Mouse (Mus musculus): ENCODE data around the gene Cyp2t4. TPM values are rescaled to one million over a fixed set of nuclear protein-coding genes. Genes with fewer than 3 reads are reported as not detected.

Gene Cyp2t4
- total RNA-seq, 2 experiments from 2014 or later: not detected

- DNase-seq: peak; percentile 54
These were observed 31.4 kb downstream of the Cyp2t4 start for GRCm38 (mm10) chr7:27184964-27185363.

GRCm38 (mm10) chr7:27185986-27186385 lies 32.5 kb downstream of the Cyp2t4 start:
- no peak for DNase-seq

DNA sequence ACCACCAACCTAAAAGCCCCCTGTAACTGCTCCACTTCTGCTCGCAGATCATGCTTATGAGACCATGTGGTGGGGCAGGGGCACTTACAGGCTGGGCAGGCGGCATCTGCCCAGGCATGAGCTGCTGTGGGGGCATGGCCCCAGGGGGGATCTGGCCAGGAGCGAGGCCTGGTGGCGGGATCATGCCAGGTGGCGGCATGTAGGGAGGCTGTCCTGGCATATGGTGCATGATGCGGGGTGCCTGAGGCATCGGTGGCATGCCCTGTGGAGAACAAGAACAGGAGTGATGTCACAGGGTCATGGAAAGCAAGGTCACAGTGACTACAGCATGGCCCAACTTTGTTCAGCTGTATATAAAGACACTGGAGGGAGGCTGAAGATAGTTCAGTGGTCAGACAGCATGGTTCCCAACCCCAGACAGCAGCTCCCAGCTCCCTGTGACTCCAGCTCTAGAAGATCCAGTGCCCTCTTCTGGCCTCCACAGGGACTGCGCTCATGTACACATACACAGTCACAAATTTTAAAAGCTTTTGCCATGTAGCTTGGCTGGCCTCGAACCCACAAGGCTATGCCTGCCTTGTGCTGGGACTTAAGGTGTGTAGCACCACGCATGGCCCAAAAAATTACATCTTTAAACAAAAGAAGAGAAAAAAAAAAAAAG lies 35.9 kb downstream of the Cyp2t4 start:
- no peak for DNase-seq

- no peak for DNase-seq
These were observed 38.9 kb downstream of the Cyp2t4 start for GRCm38 (mm10) chr7:27192434-27192833.

DNA sequence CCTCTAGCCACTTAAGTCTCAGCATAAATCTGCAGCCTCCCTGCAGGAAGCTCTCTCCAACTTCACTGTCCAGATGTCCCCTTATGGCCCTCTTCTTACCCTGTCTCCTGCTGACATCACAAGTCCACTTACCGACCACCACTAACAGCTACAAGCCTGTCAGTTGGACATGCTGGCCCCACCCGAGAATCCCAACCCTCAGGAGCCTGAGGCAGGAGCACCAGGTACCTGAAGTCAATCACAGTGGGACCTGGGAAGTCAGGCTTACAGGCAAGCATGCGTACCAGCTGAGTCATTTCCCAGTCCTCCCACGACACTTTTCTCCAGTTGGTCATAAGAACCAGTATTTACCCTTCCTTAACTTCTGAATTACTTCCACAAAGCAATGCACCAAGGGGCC lies 40.2 kb downstream of the Cyp2t4 start:
- DNase-seq: no peak

DNA sequence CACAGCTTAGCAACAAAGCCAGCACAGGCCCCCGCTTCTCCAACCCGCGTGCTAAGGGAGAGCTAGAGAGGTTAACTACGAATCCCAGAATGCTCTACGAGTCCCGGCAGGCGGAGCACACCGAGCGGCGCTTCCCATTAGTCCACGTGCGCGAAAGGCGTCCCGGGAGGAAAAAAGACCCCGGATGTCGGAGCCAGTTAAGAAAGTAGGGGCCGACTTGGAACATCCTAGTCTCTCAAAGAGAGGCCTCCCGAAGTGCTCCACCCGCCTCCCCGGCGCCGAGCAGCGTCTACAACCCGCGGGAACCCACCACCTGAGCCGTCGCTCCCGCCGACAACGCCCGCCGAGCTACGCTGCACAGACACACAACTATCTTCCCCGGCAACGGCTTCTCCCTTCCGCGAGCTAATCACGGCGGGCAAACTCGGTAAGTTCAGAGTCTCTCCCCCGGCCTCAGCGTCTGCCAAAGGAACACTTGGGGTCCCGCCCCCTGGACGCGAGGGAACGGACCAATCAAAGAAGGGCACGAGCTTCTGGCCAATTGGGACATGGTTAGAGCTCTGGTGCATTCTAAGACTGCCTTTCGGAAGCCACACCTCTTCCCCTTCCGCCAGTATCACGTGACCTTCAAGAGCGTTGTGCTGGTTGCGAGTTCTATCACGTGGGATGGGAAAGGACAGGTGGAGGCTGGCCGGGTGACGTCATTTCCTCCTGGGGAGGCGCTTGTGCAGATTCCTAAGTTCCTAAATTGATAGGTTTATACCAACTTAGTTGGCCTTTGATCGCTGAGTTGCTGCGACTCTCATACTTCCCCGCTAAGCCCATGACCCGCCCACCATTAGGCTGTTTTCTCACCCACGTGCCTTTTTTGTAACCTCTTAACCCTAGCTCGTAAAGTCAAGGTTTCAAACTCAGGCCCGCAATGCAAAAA lies 42.4 kb downstream of the Cyp2t4 start, which contains the start of the genes BC024978 and Snrpa:
BC024978 (plus strand) TSS at position 101 of the 931 bp plus-strand sequence.
Snrpa (minus strand) TSS at position 591 of the 931 bp plus-strand sequence.
- DNase-seq: peak; percentile 95

- DNase-seq: no peak
These were observed 43.6 kb downstream of the Cyp2t4 start for GRCm38 (mm10) chr7:27197136-27197535.

- DNase-seq: peak; percentile 38
These were observed 44.1 kb downstream of the Cyp2t4 start for GRCm38 (mm10) chr7:27197634-27198033.

- DNase-seq: no peak
These were observed 44.8 kb downstream of the Cyp2t4 start for GRCm38 (mm10) chr7:27198355-27198754.

- DNase-seq: no peak
These were observed 45.3 kb downstream of the Cyp2t4 start for GRCm38 (mm10) chr7:27198779-27199178.

DNA sequence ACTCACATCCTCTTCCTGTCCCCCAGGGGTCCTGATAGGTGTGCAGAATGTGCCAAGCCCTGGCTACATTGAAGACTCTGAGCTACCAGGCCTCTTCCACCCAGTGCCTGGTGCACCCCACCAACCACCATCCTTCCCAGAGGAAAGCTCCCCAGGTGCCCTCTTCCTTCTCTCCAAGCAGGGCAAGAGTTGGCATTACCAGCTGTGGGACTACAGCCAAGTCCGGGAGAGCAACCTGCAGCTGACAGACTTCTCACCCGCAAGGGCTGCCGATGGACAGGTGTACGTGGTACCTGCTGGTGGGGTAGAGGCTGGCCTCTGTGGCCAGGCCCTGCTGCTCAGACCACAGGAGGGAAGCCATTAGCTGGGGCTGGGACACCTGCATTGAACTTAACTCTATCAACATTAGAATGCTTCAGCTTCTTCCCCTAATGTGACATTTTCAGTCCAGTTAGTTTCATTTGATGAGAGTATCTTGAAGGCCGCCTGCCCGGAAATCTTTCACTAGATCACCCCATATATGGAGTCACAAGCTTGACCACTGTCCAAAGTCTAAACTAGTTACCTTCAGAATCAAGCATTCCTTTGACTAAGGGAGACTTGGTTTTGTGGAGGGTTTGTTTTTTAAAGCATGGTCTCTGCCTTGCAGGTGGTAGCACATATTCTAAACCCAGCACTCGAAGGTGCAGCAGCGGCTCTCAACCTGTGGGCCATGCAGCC lies 50.4 kb downstream of the Cyp2t4 start:
- no peak for DNase-seq

Small RNA genes lying within 50 kb of the gene (microRNA-seq; reads per million reads assigned to microRNA genes)
- gene Mir1191 (not detected), gene Mir3101 (not detected)

Other genes starting within 250 kb of the Cyp2t4 start
- gene Cyp2a22, start 214.3 kb upstream of the Cyp2t4 start, total RNA-seq (2021): 10 to 100 TPM in 1 of 2 experiments, 1 to 10 TPM in 1; 6.4 to 15.6 TPM
- 10 to 100 TPM; 22.2 to 44.2 TPM for gene Cyp2a12, start 124.6 kb upstream of the Cyp2t4 start, total RNA-seq (2021)
- 100 to 1,000 TPM; 291 to 323 TPM for gene Cyp2f2, start 33.8 kb upstream of the Cyp2t4 start, total RNA-seq (2021)
- gene Egln2, start 13.1 kb downstream of the Cyp2t4 start, total RNA-seq (2021): 10 to 100 TPM; 88.9 to 90.2 TPM
- 10 to 100 TPM; 36.1 to 42.0 TPM for gene Rab4b, start 25.2 kb downstream of the Cyp2t4 start, total RNA-seq (2021)
- gene Gm21983, start 27.4 kb downstream of the Cyp2t4 start, total RNA-seq (2021): not detected
- under 1 TPM in 1 of 2 experiments, not detected in 1; 0.69 TPM for gene Mia, start 27.4 kb downstream of the Cyp2t4 start, total RNA-seq (2021)
- 10 to 100 TPM; 16.1 to 18.1 TPM for gene BC024978, start 42.1 kb downstream of the Cyp2t4 start, total RNA-seq (2021)
- gene Snrpa, start 42.6 kb downstream of the Cyp2t4 start, total RNA-seq (2021): 10 to 100 TPM; 59.6 to 66.9 TPM
- 10 to 100 TPM in 1 of 2 experiments, 1 to 10 TPM in 1; 9.6 to 10.5 TPM for gene Itpkc, start 74.9 kb downstream of the Cyp2t4 start, total RNA-seq (2021)
- 10 to 100 TPM; 33.1 to 36.8 TPM for gene Coq8b, start 79.3 kb downstream of the Cyp2t4 start, total RNA-seq (2021)
- gene Numbl, start 104.7 kb downstream of the Cyp2t4 start, total RNA-seq (2021): 10 to 100 TPM; 11.3 to 13.6 TPM
- gene Ltbp4, start 184.0 kb downstream of the Cyp2t4 start, total RNA-seq (2021): 100 to 1,000 TPM; 107 to 111 TPM
- gene Shkbp1, start 202.3 kb downstream of the Cyp2t4 start, total RNA-seq (2021): 10 to 100 TPM; 19.6 to 22.9 TPM
- gene Gm20479, start 203.7 kb downstream of the Cyp2t4 start, total RNA-seq (2021): 1 to 10 TPM in 1 of 2 experiments, not detected in 1; 2.5 TPM